Mouse (Mus musculus) kidney, embryonic 14.5 days (tissue): ENCODE results near the gene Ier5. TPM values are rescaled to one million over a fixed set of nuclear protein-coding genes. Genes with fewer than 3 reads are reported as not detected.

ENCODE experiments used
- ATAC-seq: fragments of 200-750 bp; cut with Nextera tagmentation; 2 replicates; pipeline ENCODE4 v1.8.0; 2017; ENCODE audit warnings: moderate number of reproducible peaks, mild to moderate bottlenecking, moderate TSS enrichment, moderate library complexity; ENCODE audit not compliant: low FRiP score, low TSS enrichment
- H3K27ac ChIP-seq: fragments of 300-500 bp; sonication (generic); 2 replicates; pipeline ENCODE4 v1.5.1; 2014; ENCODE audit warnings: low read depth, mild to moderate bottlenecking, low read length, moderate library complexity, mixed read lengths
- H3K27me3 ChIP-seq: fragments of 300-500 bp; sonication (generic); 2 replicates; pipeline ENCODE4 v1.6.1; 2014; ENCODE audit warnings: mild to moderate bottlenecking, low read length; ENCODE audit not compliant: control insufficient read depth, insufficient read depth
- H3K36me3 ChIP-seq: fragments of 300-500 bp; sonication (generic); 2 replicates; pipeline ENCODE4 v1.6.1; 2014; ENCODE audit warnings: low read length, mixed read lengths; ENCODE audit not compliant: control insufficient read depth, insufficient read depth
- H3K4me1 ChIP-seq: fragments of 300-500 bp; sonication (generic); 2 replicates; pipeline ENCODE4 v1.6.1; 2014; ENCODE audit warnings: low read length, mixed read lengths; ENCODE audit not compliant: control insufficient read depth, insufficient read depth
- H3K4me2 ChIP-seq: fragments of 300-500 bp; sonication (generic); replicated peaks from 2 replicates; pipeline ENCODE4 v1.6.1; 2014; ENCODE audit warnings: low read depth, mild to moderate bottlenecking, low read length
- H3K4me3 ChIP-seq: fragments of 300-500 bp; sonication (generic); 2 replicates; pipeline ENCODE4 v1.5.1; 2014; ENCODE audit warnings: mild to moderate bottlenecking, low read length
- H3K9ac ChIP-seq: fragments of 300-500 bp; sonication (generic); 2 replicates; pipeline ENCODE4 v1.6.1; 2014; ENCODE audit warnings: low read depth, mild to moderate bottlenecking, low read length, moderate library complexity
- H3K9me3 ChIP-seq: fragments of 300-500 bp; sonication (generic); 2 replicates; pipeline ENCODE4 v1.6.1; 2016; ENCODE audit warnings: low read length; ENCODE audit not compliant: control insufficient read depth
- WGBS: fragments of 180-500 bp; shearing (Covaris S2); extraction: QIAGEN DNeasy Blood & Tissue Kit; methylation state at CpG from one replicate; pipeline ENCODE4 v1.1.7; 2014; 5-methylcytosine and 5-hydroxymethylcytosine counted together
- polyA plus RNA-seq: library from polyadenylated mRNA; unstranded; fragments of >200 nt; fragmentation: Nextera tagmentation; extraction: Ambion mirVana; gene quantifications from 2 replicates; pipeline ENCODE4 v1.2.1, GENCODE M21; 2014

Gene Ier5
- polyA plus RNA-seq, 1 experiment from 2014 or later: 13.1 TPM

GRCm38 (mm10) chr1:155124397-155124796, 25.0 kb upstream of the Ier5 start:
- no peaks in the 10 kb centered on the region for H3K36me3 ChIP-seq
- WGBS: 90% methylated on average over 5 of the region's 5 CpGs
- H3K4me1 ChIP-seq: no peaks in the 10 kb centered on the region
- H3K27ac ChIP-seq: no peak overlapping the region
- H3K27me3 ChIP-seq: no peaks in the 10 kb centered on the region
- ATAC-seq: no peak
- no peaks in the 10 kb centered on the region for H3K9me3 ChIP-seq
- H3K9ac ChIP-seq: no peak overlapping the region
- H3K4me2 ChIP-seq: no peak overlapping the region
- no peak overlapping the region for H3K4me3 ChIP-seq

- Histone ChIP-seq H3K4me3 (no peak overlapping the region), H3K9ac (no peak overlapping the region), H3K36me3 (no peaks in the 10 kb centered on the region), H3K27ac (no peak overlapping the region), H3K4me2 (no peak overlapping the region), H3K4me1 (no peaks in the 10 kb centered on the region), H3K9me3 (no peaks in the 10 kb centered on the region), H3K27me3 (no peaks in the 10 kb centered on the region)
- no peak for ATAC-seq
- 75% methylated on average over 21 of the region's 21 CpGs for WGBS
These were observed 22.8 kb upstream of the Ier5 start for GRCm38 (mm10) chr1:155121977-155122939.

- Histone ChIP-seq H3K27me3 (no peaks in the 10 kb centered on the region), H3K4me2 (no peak overlapping the region), H3K4me3 (no peak overlapping the region), H3K36me3 (no peaks in the 10 kb centered on the region), H3K9me3 (no peaks in the 10 kb centered on the region), H3K9ac (no peak overlapping the region), H3K27ac (no peak overlapping the region), H3K4me1 (no peaks in the 10 kb centered on the region)
- WGBS: 33% methylated on average over 1 of the region's 1 CpGs
- no peak for ATAC-seq
These were observed 20.3 kb upstream of the Ier5 start for GRCm38 (mm10) chr1:155119719-155120118.

GRCm38 (mm10) chr1:155113946-155114345, 14.5 kb upstream of the Ier5 start:
- no peak overlapping the region for H3K4me2 ChIP-seq
- no peaks in the 10 kb centered on the region; the same call in 1 of the 2 replicates for H3K27me3 ChIP-seq
- no peak overlapping the region for H3K4me3 ChIP-seq
- H3K9me3 ChIP-seq: no peaks in the 10 kb centered on the region
- no peaks in the 10 kb centered on the region for H3K36me3 ChIP-seq
- H3K4me1 ChIP-seq: peaks cover 8% of the 10 kb centered on the region
- no peak overlapping the region for H3K9ac ChIP-seq
- H3K27ac ChIP-seq: no peak overlapping the region
- no peak for ATAC-seq
- WGBS: 48% methylated on average over 3 of the region's 3 CpGs

- Histone ChIP-seq H3K27ac (no peak overlapping the region), H3K4me3 (no peak overlapping the region), H3K9ac (no peak overlapping the region), H3K27me3 (no peaks in the 10 kb centered on the region; the same call in 1 of the 2 replicates), H3K9me3 (no peaks in the 10 kb centered on the region), H3K4me1 (peaks cover 8% of the 10 kb centered on the region), H3K4me2 (no peak overlapping the region), H3K36me3 (no peaks in the 10 kb centered on the region)
- WGBS: 89% methylated on average over 1 of the region's 1 CpGs
- no peak for ATAC-seq
These were observed 13.4 kb upstream of the Ier5 start for GRCm38 (mm10) chr1:155112875-155113274.

- Histone ChIP-seq H3K27me3 (no peaks in the 10 kb centered on the region; the same call in 1 of the 2 replicates), H3K27ac (no peak overlapping the region), H3K4me2 (no peak overlapping the region), H3K4me1 (peaks cover 8% of the 10 kb centered on the region), H3K36me3 (no peaks in the 10 kb centered on the region), H3K9ac (no peak overlapping the region), H3K9me3 (no peaks in the 10 kb centered on the region), H3K4me3 (no peak overlapping the region)
- WGBS: 17% methylated on average over 4 of the region's 4 CpGs
- peak; percentile 37; the same call in 1 of the 2 replicates for ATAC-seq
These were observed 12.7 kb upstream of the Ier5 start for GRCm38 (mm10) chr1:155112118-155112517.

- no peak for ATAC-seq
- Histone ChIP-seq H3K4me3 (no peak overlapping the region), H3K9me3 (no peaks in the 10 kb centered on the region), H3K36me3 (no peaks in the 10 kb centered on the region), H3K27me3 (no peaks in the 10 kb centered on the region; the same call in 1 of the 2 replicates), H3K4me2 (no peak overlapping the region), H3K9ac (no peak overlapping the region), H3K4me1 (peaks cover 8% of the 10 kb centered on the region), H3K27ac (no peak overlapping the region)
- WGBS: 36% methylated on average over 6 of the region's 6 CpGs
These were observed 12.1 kb upstream of the Ier5 start for GRCm38 (mm10) chr1:155111491-155111890.

GRCm38 (mm10) chr1:155109387-155110350, 10.2 kb upstream of the Ier5 start:
- 20% methylated on average over 18 of the region's 18 CpGs for WGBS
- Histone ChIP-seq H3K27ac (no peak overlapping the region), H3K9ac (peak overlapping the region; percentile 28; the same call in 1 of the 2 replicates), H3K4me3 (no peak overlapping the region), H3K4me2 (peak overlapping the region; percentile 31), H3K27me3 (no peaks in the 10 kb centered on the region; the same call in 1 of the 2 replicates), H3K9me3 (no peaks in the 10 kb centered on the region), H3K36me3 (no peaks in the 10 kb centered on the region), H3K4me1 (peaks cover 8% of the 10 kb centered on the region)
- ATAC-seq: no peak
